Mouse (Mus musculus) fibroblast of lung, adult 2 months (primary cell): ENCODE results near the gene Olfr392.

Experiments
- DNase-seq: peaks from one replicate; pipeline ENCODE4 v3.0.0-alpha.2; 2011; ENCODE audit warnings: low read depth

Gene Olfr392

DNA sequence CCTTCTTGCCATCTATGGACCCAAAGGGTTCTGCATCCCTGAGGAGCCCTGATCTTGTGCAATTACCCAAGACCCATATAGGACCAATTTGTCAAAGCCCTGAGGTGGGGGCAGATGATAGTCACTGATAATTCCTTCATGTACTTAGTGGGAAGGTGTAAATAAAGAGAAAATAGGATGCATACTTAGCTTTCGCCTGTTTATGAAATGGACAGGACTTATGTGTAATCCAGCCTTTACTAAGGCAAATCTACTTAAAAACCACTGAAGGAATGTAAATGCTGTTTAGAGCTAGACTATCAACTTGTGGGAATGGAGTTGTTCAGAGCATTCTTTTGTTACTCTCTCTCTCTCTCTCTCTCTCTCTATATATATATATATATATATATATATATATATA is at the start of gene Olfr392:
Gene Olfr392, minus strand, starts transcription at position 101 of the 400 bp plus-strand sequence.
- DNase-seq = no peak

- DNase-seq = no peak
Observed at GRCm38 (mm10) chr11:73851354-73851753, 34.5 kb upstream of the Olfr392 start, which contains the start of gene Olfr393. Gene Olfr393, minus strand, starts transcription at chr11:73851454.

- no peak for DNase-seq
Observed at GRCm38 (mm10) chr11:73802952-73803351, 13.9 kb downstream of the Olfr392 start, which contains the start of gene Olfr391-ps. Gene Olfr391-ps, minus strand, starts transcription at chr11:73803052.

DNA sequence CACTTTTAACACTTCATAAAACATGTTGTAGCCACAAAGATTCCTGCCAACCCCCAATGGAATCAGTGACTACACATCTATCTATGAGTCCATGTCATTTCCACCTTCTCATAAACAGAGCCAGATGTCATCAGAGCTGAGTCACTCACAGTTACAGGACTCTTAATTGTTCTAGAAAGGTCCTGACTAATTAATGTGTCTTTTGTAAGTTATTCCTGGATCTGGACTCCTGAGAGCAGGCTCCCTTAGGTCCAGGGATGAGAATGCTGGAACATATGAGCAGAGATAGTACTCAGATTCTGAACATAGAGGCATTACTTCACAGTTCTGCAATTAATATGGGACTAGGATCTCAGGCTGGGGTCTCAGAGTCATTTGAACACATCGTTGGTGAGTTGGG is 34.2 kb downstream of the Olfr392 start, which contains the start of gene Olfr390:
Gene Olfr390, plus strand, starts transcription at position 301 of the 400 bp plus-strand sequence.
- DNase-seq = no peak

DNA sequence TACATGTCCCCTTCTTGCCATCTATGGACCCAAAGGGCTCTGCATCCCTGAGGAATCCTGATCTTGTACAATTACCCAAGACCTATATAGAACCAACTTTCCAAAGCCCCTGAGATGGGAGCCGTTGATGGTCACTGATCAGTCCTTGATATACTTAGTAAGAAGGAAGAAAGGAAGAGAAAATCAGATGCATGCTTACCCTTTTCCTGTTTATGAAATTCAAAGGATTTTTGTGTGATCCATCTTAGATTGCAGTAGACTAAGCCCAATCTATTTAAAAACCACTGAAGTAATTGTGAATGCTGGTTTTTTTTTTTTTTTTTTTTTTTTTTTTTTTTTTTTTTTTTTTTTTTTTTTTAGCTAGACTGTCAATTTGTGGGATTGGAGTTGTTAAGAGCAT is 36.2 kb downstream of the Olfr392 start, which contains the start of gene Olfr389:
Gene Olfr389, minus strand, starts transcription at position 101 of the 400 bp plus-strand sequence.
- no peak for DNase-seq
